Mouse (Mus musculus) liver, postnatal 0 days (tissue): Measurements from ENCODE around the gene Dact1.

ENCODE experiments used
- CTCF ChIP-seq: sonication (generic); IDR thresholded peaks from 2 replicates; pipeline ENCODE4 v1.5.1; 2016; ENCODE audit warnings: antibody characterized with exemption, low read depth
- EP300 ChIP-seq: IDR thresholded peaks from 2 replicates; pipeline ENCODE4 v1.6.1; 2016; ENCODE audit warnings: antibody characterized with exemption, low read depth, mild to moderate bottlenecking

DNA sequence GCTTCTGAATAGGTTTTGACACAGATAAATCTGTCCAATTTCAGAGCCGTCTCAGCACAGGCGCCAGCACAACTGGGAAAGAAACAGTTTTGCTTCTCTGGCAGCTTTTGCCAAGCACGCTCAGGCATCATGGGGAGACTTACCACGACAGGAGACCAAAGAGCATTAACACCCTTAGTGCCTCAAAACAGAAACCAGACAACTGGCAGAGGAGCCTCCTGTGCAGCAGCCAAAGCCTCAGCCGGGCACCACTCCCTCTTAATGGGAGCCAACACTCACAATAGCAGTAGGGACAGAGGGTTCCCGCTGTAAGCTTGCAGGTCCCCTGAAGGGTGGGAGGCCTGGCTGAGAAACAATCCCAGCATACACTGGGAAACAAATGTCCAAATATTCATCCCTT is 56.5 kb downstream of the Dact1 start:
- no peak for TF ChIP-seq CTCF
- TF ChIP-seq EP300, result no peak
